Mouse (Mus musculus) stomach, postnatal 0 days (tissue): ENCODE measurements around the gene Gm38431. TPM values are rescaled to one million over a fixed set of nuclear protein-coding genes. Genes with fewer than 3 reads are reported as not detected.

ENCODE experiments used
- ATAC-seq: fragments of 200-750 bp; cut with Nextera tagmentation; 2 replicates; pipeline ENCODE4 v1.8.0; 2017; ENCODE audit not compliant: low FRiP score, low TSS enrichment
- DNase-seq: peaks from one replicate; pipeline ENCODE4 v3.0.0-alpha.2; 2016; ENCODE audit warnings: low spot score
- H3K27ac ChIP-seq: fragments of 300-500 bp; sonication (generic); replicated peaks from 2 replicates; pipeline ENCODE4 v1.5.1; 2014; ENCODE audit warnings: mild to moderate bottlenecking, control low read depth
- H3K27me3 ChIP-seq: fragments of 300-500 bp; sonication (generic); 2 replicates; pipeline ENCODE4 v1.6.1; 2014; ENCODE audit warnings: low read length; ENCODE audit not compliant: control insufficient read depth, insufficient read depth
- H3K36me3 ChIP-seq: fragments of 300-500 bp; sonication (generic); 2 replicates; pipeline ENCODE4 v1.6.1; 2014; ENCODE audit warnings: low read length, mixed read lengths; ENCODE audit not compliant: control insufficient read depth, insufficient read depth
- H3K4me1 ChIP-seq: fragments of 300-500 bp; sonication (generic); replicated peaks from 2 replicates; pipeline ENCODE4 v1.6.1; 2014; ENCODE audit warnings: antibody characterized with exemption; ENCODE audit not compliant: control insufficient read depth, insufficient read depth
- H3K4me2 ChIP-seq: fragments of 300-500 bp; sonication (generic); replicated peaks from 2 replicates; pipeline ENCODE4 v1.6.1; 2014; ENCODE audit warnings: low read depth, mild to moderate bottlenecking, control low read depth, moderate library complexity
- H3K4me3 ChIP-seq: fragments of 300-500 bp; sonication (generic); 2 replicates; pipeline ENCODE4 v1.5.1; 2014; ENCODE audit warnings: low read depth, low read length, control low read depth
- H3K9ac ChIP-seq: fragments of 300-500 bp; sonication (generic); 2 replicates; pipeline ENCODE4 v1.6.1; 2014; ENCODE audit warnings: mild to moderate bottlenecking, low read length, control low read depth, mixed read lengths
- H3K9me3 ChIP-seq: fragments of 300-500 bp; sonication (generic); 2 replicates; pipeline ENCODE4 v1.6.1; 2016; ENCODE audit warnings: low read length; ENCODE audit not compliant: control insufficient read depth
- CTCF ChIP-seq: IDR thresholded peaks from 2 replicates; pipeline ENCODE4 v1.5.1; 2016; ENCODE audit warnings: antibody characterized with exemption, low read depth, mild to moderate bottlenecking, moderate library complexity
- EP300 ChIP-seq: optimal IDR thresholded peaks from 2 replicates; pipeline ENCODE3; 2016; ENCODE audit warnings: antibody characterized with exemption
- WGBS: fragments of 180-500 bp; shearing (Covaris S2); extraction: QIAGEN DNeasy Blood & Tissue Kit; methylation state at CpG from one replicate; pipeline ENCODE4 v1.1.7; 2014; 5-methylcytosine and 5-hydroxymethylcytosine counted together
- polyA plus RNA-seq: library from polyadenylated mRNA; unstranded; fragments of >200 nt; fragmentation: Nextera tagmentation; extraction: Ambion mirVana; gene quantifications from 2 replicates; pipeline ENCODE4 v1.2.1, GENCODE M21; 2015

Gene Gm38431
- polyA plus RNA-seq, 1 experiment from 2014 or later: 0.28 TPM

- peaks cover 40% of the 10 kb centered on the region for H3K36me3 ChIP-seq
- H3K4me3 ChIP-seq: no peak overlapping the region
- 76% methylated on average over 3 of the region's 3 CpGs for WGBS
- no peaks in the 10 kb centered on the region for H3K4me1 ChIP-seq
- no peak overlapping the region for H3K9ac ChIP-seq
- TF ChIP-seq CTCF (no peak), EP300 (no peak)
- DNase-seq (no peak), ATAC-seq (no peak)
- H3K9me3 ChIP-seq: no peaks in the 10 kb centered on the region
- H3K4me2 ChIP-seq: no peak overlapping the region
- H3K27me3 ChIP-seq: no peaks in the 10 kb centered on the region
- no peak overlapping the region for H3K27ac ChIP-seq
These were observed 8.5 kb downstream of the Gm38431 start for GRCm38 (mm10) chr9:21083324-21083723.

DNA sequence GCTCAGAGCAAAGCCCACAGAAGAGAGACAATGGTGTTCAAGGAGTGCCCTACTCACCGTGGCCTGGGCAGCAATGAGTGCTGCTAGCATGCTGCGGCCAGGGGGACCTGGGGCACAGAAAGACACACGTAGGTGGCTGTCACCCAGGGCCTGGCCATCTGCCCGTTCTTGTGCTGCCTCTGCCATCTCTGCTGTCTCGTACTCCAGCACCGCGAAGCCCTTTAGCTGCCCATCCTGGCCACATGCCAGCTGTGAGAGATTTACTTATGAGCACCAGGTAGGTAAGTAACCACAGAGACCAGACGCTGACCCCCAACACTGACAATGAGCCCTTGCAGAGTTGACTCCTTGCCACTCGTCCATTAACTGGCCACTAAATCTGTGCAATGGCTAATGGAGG lies 10.7 kb downstream of the Gm38431 start:
- no peak overlapping the region for H3K4me3 ChIP-seq
- no peak for TF ChIP-seq EP300
- no peak for TF ChIP-seq CTCF
- peaks cover 35% of the 10 kb centered on the region for H3K36me3 ChIP-seq
- DNase-seq: no peak
- no peaks in the 10 kb centered on the region for H3K4me1 ChIP-seq
- no peak overlapping the region for H3K4me2 ChIP-seq
- H3K9me3 ChIP-seq: no peaks in the 10 kb centered on the region
- WGBS: 83% methylated on average over 9 of the region's 9 CpGs
- no peaks in the 10 kb centered on the region for H3K27me3 ChIP-seq
- H3K27ac ChIP-seq: no peak overlapping the region
- no peak overlapping the region for H3K9ac ChIP-seq
- ATAC-seq: no peak

DNA sequence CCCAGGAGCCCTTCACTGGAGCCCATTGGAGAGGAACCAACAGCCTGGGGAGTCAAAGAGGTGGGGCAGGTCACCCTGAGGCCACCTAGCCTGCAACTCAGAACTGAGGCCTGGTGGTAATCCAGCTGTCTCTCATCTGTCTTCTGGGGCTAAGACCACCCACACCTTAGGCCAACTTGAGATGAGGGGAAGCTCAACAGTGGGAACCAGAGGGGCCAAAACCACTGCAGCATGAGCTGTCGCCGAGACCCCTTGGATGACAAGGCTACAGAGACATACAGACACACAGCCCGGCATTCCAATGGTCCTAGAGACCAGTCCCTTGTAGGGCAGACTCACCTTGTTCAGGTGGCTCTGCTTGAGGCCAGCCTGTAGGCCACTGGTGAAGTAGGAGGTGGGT lies 16.2 kb downstream of the Gm38431 start:
- no peaks in the 10 kb centered on the region for H3K9me3 ChIP-seq
- 83% methylated on average over 3 of the region's 3 CpGs for WGBS

GRCm38 (mm10) chr9:21074173-21074572 lies 17.6 kb downstream of the Gm38431 start:
- Histone ChIP-seq H3K36me3 (peaks cover 14% of the 10 kb centered on the region), H3K4me2 (no peak overlapping the region), H3K9ac (no peak overlapping the region), H3K9me3 (no peaks in the 10 kb centered on the region), H3K27ac (no peak overlapping the region; the same call in 1 of the 2 replicates), H3K27me3 (no peaks in the 10 kb centered on the region), H3K4me3 (no peak overlapping the region), H3K4me1 (no peaks in the 10 kb centered on the region)
- WGBS: 67% methylated on average over 1 of the region's 1 CpGs
- DNase-seq: no peak
- no peak for TF ChIP-seq CTCF
- no peak for ATAC-seq

More for the DNA sequence above, 16.2 kb downstream of the Gm38431 start:
- H3K4me1 ChIP-seq: no peaks in the 10 kb centered on the region
- no peak overlapping the region for H3K27ac ChIP-seq
- H3K27me3 ChIP-seq: no peaks in the 10 kb centered on the region
- no peak overlapping the region for H3K4me3 ChIP-seq
- TF ChIP-seq CTCF (no peak), EP300 (no peak)
- H3K4me2 ChIP-seq: no peak overlapping the region
- ATAC-seq (no peak), DNase-seq (no peak)
- no peak overlapping the region for H3K9ac ChIP-seq
- H3K36me3 ChIP-seq: peaks cover 13% of the 10 kb centered on the region

- H3K4me2 ChIP-seq: peak within 1 kb of the TSS; percentile 94
- peak within 1 kb of the TSS; percentile 76 for H3K9ac ChIP-seq
- H3K9me3 ChIP-seq: no peaks in the 10 kb centered on the region
- DNase-seq (peak; percentile 91), ATAC-seq (peak; percentile 95)
- TF ChIP-seq CTCF (no peak), EP300 (no peak)
- WGBS: 2% methylated on average over 56 of the region's 58 CpGs
- H3K27ac ChIP-seq: peak within 1 kb of the TSS; percentile 53
- peaks cover 7% of the 10 kb centered on the region; the same call in 1 of the 2 replicates for H3K36me3 ChIP-seq
- no peaks in the 10 kb centered on the region for H3K27me3 ChIP-seq
- no peaks in the 10 kb centered on the region for H3K4me1 ChIP-seq
- H3K4me3 ChIP-seq: peak within 1 kb of the TSS; percentile 91
These were observed 18.6 kb downstream of the Gm38431 start, which contains the start of the genes Gm49373 and Fdx1l for GRCm38 (mm10) chr9:21073044-21073840. Gm49373 (minus strand) TSS chr9:21073096. Fdx1l (minus strand) TSS chr9:21073614.

DNA sequence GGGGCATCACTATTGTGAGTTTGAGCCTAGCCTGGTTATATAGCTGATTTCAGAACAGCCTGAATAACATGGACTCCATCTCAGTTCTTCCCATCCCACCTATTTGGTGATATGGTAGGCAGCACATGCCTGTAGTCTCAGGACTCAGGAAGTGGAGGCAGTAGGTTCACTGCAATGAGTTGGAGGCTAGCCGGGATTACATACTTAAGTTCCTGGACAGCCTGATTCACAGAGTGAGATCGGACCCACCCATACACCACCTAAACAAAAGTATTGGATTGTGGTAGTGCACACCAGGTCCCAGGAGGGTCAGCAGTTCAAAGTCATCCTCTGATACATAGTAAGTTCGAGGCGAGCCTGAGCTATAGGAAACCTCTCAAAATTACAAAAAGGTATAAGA lies 19.2 kb downstream of the Gm38431 start:
- WGBS: 4% methylated on average over 4 of the region's 4 CpGs
- peak overlapping the region; percentile 53 for H3K27ac ChIP-seq
- H3K27me3 ChIP-seq: no peaks in the 10 kb centered on the region
- H3K4me3 ChIP-seq: peak overlapping the region; percentile 91
- H3K4me2 ChIP-seq: peak overlapping the region; percentile 94
- H3K36me3 ChIP-seq: peaks cover 6% of the 10 kb centered on the region; the same call in 1 of the 2 replicates
- DNase-seq (no peak), ATAC-seq (peak; percentile 24)
- peak overlapping the region; percentile 76 for H3K9ac ChIP-seq
- no peak for TF ChIP-seq EP300
- TF ChIP-seq CTCF: no peak
- H3K4me1 ChIP-seq: no peaks in the 10 kb centered on the region
- no peaks in the 10 kb centered on the region for H3K9me3 ChIP-seq
